Mouse (Mus musculus) spleen, adult 2 months (tissue): Measurements from ENCODE around the gene Cdh23.

Experiments
- CTCF ChIP-seq: fragments of 200-500 bp; IDR thresholded peaks from 2 replicates; pipeline ENCODE4 v1.5.1; 2011; ENCODE audit warnings: mild to moderate bottlenecking, inconsistent platforms; ENCODE audit not compliant: insufficient read depth, insufficient read length, insufficient replicate concordance; ENCODE audit errors: extremely low read depth
- POLR2A ChIP-seq: fragments of 200-500 bp; IDR thresholded peaks from 2 replicates; pipeline ENCODE4 v1.6.1; 2011; ENCODE audit warnings: low read depth, low read length, inconsistent platforms

DNA sequence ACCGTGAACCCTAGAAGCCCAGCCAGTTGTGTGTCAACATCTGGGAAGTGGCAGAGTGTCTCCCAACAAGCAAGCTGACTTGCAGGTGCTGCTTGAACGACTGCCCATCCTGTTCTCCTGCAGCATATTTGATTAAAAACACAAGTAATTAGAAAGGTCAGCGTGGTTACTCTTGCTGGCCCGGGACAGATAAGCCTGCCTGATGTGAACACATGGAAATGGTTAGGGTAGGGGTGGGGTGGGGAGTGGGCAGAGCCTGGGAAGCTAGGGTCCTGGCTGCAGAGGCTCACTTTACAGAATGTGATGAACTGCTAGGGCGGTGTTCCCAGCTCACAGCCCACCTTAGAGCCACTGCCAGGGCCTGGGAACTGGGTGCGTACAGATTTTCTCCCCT is 322.8 kb downstream of the Cdh23 start:
- TF ChIP-seq CTCF = no peak
- no peak for TF ChIP-seq POLR2A
